Mouse (Mus musculus) G1E (cell line): ENCODE results near the gene Fubp1.

Experiments used
- CTCF ChIP-seq: IDR thresholded peaks from 2 replicates; pipeline ENCODE4 v1.5.1; 2012; ENCODE audit warnings: low read depth, low read length, inconsistent platforms, mixed read lengths
- GATA1 ChIP-seq: IDR thresholded peaks from 2 replicates; pipeline ENCODE4 v1.6.1; 2012; ENCODE audit warnings: borderline replicate concordance, low read length, inconsistent platforms, mixed read lengths
- POLR2AphosphoS5 ChIP-seq: IDR thresholded peaks from 2 replicates; pipeline ENCODE4 v1.6.1; 2012; ENCODE audit warnings: low read depth, low read length, inconsistent platforms; ENCODE audit not compliant: insufficient replicate concordance
- TAL1 ChIP-seq: conservative IDR thresholded peaks from 2 replicates; pipeline ENCODE4 v1.6.1; 2012; ENCODE audit warnings: low read depth, low read length, inconsistent platforms, mixed read lengths

DNA sequence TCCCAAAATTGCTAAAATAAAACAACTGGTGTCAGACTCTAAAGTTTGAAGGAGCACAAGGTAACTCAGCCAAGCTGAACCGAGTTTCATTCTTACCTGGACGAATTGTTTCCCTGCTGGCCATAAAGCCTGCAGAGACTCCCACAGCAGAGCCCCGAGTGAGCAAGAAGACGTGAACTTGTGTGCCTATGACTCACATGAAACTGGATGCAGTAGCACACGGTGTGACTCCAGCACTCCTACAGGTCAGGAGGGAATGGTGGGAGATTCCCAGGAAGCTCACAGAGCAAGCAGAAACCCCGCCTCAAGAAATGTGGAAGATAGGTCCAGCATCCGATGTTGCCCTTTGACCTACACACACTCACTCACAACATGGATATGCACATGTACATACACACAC lies 38.4 kb upstream of the Fubp1 start:
- TF ChIP-seq CTCF (no peak), GATA1 (no peak), POLR2AphosphoS5 (no peak), TAL1 (no peak)
